14 mouse cellular contexts compared by ENCODE assay signal in genomic region chr14:51015780-51016179, GRCm38 (mm10). TPM values are rescaled to one million over a fixed set of nuclear protein-coding genes. Genes with fewer than 3 reads are reported as not detected.
"Had no signal": no experiment of that assay in that cellular context is flagged by ENCODE, and none has a peak within 500 bp of the region (broad histone marks: within the 10 kb centered on the region; RNA-seq: fewer than 3 reads in every experiment).

No protein-coding gene starts in this region.

- H3K27ac ChIP-seq: neural tube, embryonic 13.5 days; neural tube, embryonic 15.5 days; stomach, embryonic 15.5 days; stomach, postnatal 0 days had no signal

- H3K4me2 ChIP-seq: neural tube, embryonic 13.5 days; neural tube, embryonic 15.5 days; stomach, embryonic 15.5 days had no signal

- H3K27me3 ChIP-seq: neural tube, embryonic 13.5 days; neural tube, embryonic 15.5 days; stomach, embryonic 15.5 days had no signal

- H3K9ac ChIP-seq: neural tube, embryonic 13.5 days; neural tube, embryonic 15.5 days; stomach, embryonic 15.5 days had no signal

- H3K4me1 ChIP-seq: neural tube, embryonic 13.5 days; neural tube, embryonic 15.5 days; stomach, embryonic 15.5 days had no signal

- H3K9me3 ChIP-seq: neural tube, embryonic 13.5 days; neural tube, embryonic 15.5 days; stomach, embryonic 15.5 days had no signal

- H3K4me3 ChIP-seq: neural tube, embryonic 13.5 days; neural tube, embryonic 15.5 days; stomach, embryonic 15.5 days had no signal

- H3K36me3 ChIP-seq: neural tube, embryonic 13.5 days; neural tube, embryonic 15.5 days; stomach, embryonic 15.5 days had no signal

RNA-seq across cellular contexts. Expression of gene Rnase10, which starts 8.2 kb away (rescaled TPM):
- total RNA-seq: neutrophil, adult 5-6 weeks had no signal
- polyA plus RNA-seq: neural tube, embryonic 13.5 days; neural tube, embryonic 15.5 days; small intestine, adult 2 months; spleen, adult 2 months; stomach, embryonic 14.5 days; thymus, postnatal 0 days had no signal

RNA-seq across cellular contexts. Expression of gene Rnase9, which starts 25.9 kb away (rescaled TPM):
- total RNA-seq: neutrophil, adult 5-6 weeks had no signal
- polyA plus RNA-seq: neural tube, embryonic 13.5 days; neural tube, embryonic 14.5 days; neural tube, embryonic 15.5 days; small intestine, adult 2 months; spleen, adult 2 months; stomach, embryonic 14.5 days; stomach, embryonic 15.5 days; stomach, embryonic 16.5 days; stomach, postnatal 0 days; testis, adult 2 months; thymus, adult 2 months; thymus, postnatal 0 days; urinary bladder, adult 2 months had no signal

RNA-seq across cellular contexts. Expression of gene Rnase11, which starts 34.2 kb away (rescaled TPM):
- total RNA-seq: neutrophil, adult 5-6 weeks had no signal
- polyA plus RNA-seq: neural tube, embryonic 13.5 days; neural tube, embryonic 14.5 days; neural tube, embryonic 15.5 days; small intestine, adult 2 months; spleen, adult 2 months; stomach, embryonic 14.5 days; stomach, embryonic 15.5 days; stomach, embryonic 16.5 days; stomach, postnatal 0 days; thymus, adult 2 months; thymus, postnatal 0 days; urinary bladder, adult 2 months had no signal

RNA-seq across cellular contexts. Expression of gene Rnase12, which starts 41.7 kb away (rescaled TPM):
- polyA plus RNA-seq: neural tube, embryonic 13.5 days; neural tube, embryonic 14.5 days; neural tube, embryonic 15.5 days; small intestine, adult 2 months; testis, adult 2 months; urinary bladder, adult 2 months had no signal

RNA-seq across cellular contexts. Expression of gene Olfr750, which starts 58.5 kb away (rescaled TPM):
- total RNA-seq: neutrophil, adult 5-6 weeks had no signal
- polyA plus RNA-seq: neural tube, embryonic 13.5 days; neural tube, embryonic 14.5 days; neural tube, embryonic 15.5 days; small intestine, adult 2 months; spleen, adult 2 months; stomach, embryonic 14.5 days; stomach, embryonic 15.5 days; stomach, embryonic 16.5 days; stomach, postnatal 0 days; thymus, postnatal 0 days; urinary bladder, adult 2 months had no signal
